Mouse (Mus musculus) lung, postnatal 0 days (tissue): ENCODE results near the gene Cd81. TPM values are rescaled to one million over a fixed set of nuclear protein-coding genes. Genes with fewer than 3 reads are reported as not detected.
A peak's percentile ranks its signal among the peaks of the same experiment; 100 is the strongest.

Experiments used
- ATAC-seq: fragments of 200-750 bp; cut with Nextera tagmentation; 2 replicates; pipeline ENCODE4 v1.8.0; 2017; ENCODE audit warnings: moderate library complexity
- DNase-seq: peaks from one replicate; pipeline ENCODE4 v3.0.0-alpha.2; 2016; ENCODE audit warnings: low spot score
- H3K27ac ChIP-seq: fragments of 300-500 bp; sonication (generic); 2 replicates; pipeline ENCODE4 v1.5.1; 2014; ENCODE audit warnings: antibody characterized with exemption, mild to moderate bottlenecking, low read length, mixed read lengths
- H3K27me3 ChIP-seq: fragments of 300-500 bp; sonication (generic); replicated peaks from 2 replicates; pipeline ENCODE4 v1.6.1; 2014; ENCODE audit warnings: low read length, mixed read lengths; ENCODE audit not compliant: insufficient read depth
- H3K36me3 ChIP-seq: fragments of 300-500 bp; sonication (generic); 2 replicates; pipeline ENCODE4 v1.6.1; 2014; ENCODE audit warnings: low read length, mixed read lengths; ENCODE audit not compliant: insufficient read depth
- H3K4me1 ChIP-seq: fragments of 300-500 bp; sonication (generic); 2 replicates; pipeline ENCODE4 v1.6.1; 2014; ENCODE audit warnings: antibody characterized with exemption, low read depth, low read length, mixed read lengths; ENCODE audit not compliant: insufficient read depth
- H3K4me2 ChIP-seq: fragments of 300-500 bp; sonication (generic); replicated peaks from 2 replicates; pipeline ENCODE4 v1.6.1; 2014; ENCODE audit warnings: low read depth, mild to moderate bottlenecking, low read length, moderate library complexity, mixed read lengths
- H3K4me3 ChIP-seq: fragments of 300-500 bp; sonication (generic); 2 replicates; pipeline ENCODE4 v1.5.1; 2014; ENCODE audit warnings: low read depth, low read length
- H3K9ac ChIP-seq: fragments of 300-500 bp; sonication (generic); replicated peaks from 2 replicates; pipeline ENCODE4 v1.6.1; 2014; ENCODE audit warnings: low read depth, mild to moderate bottlenecking
- H3K9me3 ChIP-seq: fragments of 300-500 bp; sonication (generic); 2 replicates; pipeline ENCODE4 v1.6.1; 2016; ENCODE audit warnings: low read length, mixed read lengths
- CTCF ChIP-seq: IDR thresholded peaks from 2 replicates; pipeline ENCODE4 v1.5.1; 2016; ENCODE audit warnings: antibody characterized with exemption, mild to moderate bottlenecking
- EP300 ChIP-seq: IDR thresholded peaks from 2 replicates; pipeline ENCODE4 v1.6.1; 2016; ENCODE audit warnings: antibody characterized with exemption, mild to moderate bottlenecking, control low read depth
- WGBS: fragments of 180-500 bp; shearing (Covaris S2); extraction: QIAGEN DNeasy Blood & Tissue Kit; methylation state at CpG from one replicate; pipeline ENCODE4 v1.1.7; 2014; 5-methylcytosine and 5-hydroxymethylcytosine counted together
- polyA plus RNA-seq: library from polyadenylated mRNA; unstranded; fragments of >200 nt; fragmentation: Nextera tagmentation; extraction: Ambion mirVana; gene quantifications from 2 replicates; pipeline ENCODE4 v1.2.1, GENCODE M21; 2015

Cd81 gene
- polyA plus RNA-seq, 1 experiment from 2014 or later, result 747 TPM

- Histone ChIP-seq H3K4me1 (no peaks in the 10 kb centered on the region), H3K9ac (no peak overlapping the region), H3K27me3 (no peaks in the 10 kb centered on the region), H3K4me3 (no peak overlapping the region), H3K4me2 (no peak overlapping the region), H3K27ac (no peak overlapping the region), H3K36me3 (no peaks in the 10 kb centered on the region), H3K9me3 (no peaks in the 10 kb centered on the region)
- 67% methylated on average over 4 of the region's 4 CpGs for WGBS
- TF ChIP-seq CTCF (no peak), EP300 (no peak)
- DNase-seq, result no peak
- no peak for ATAC-seq
Observed at GRCm38 (mm10) chr7:143027196-143027595, 25.3 kb upstream of the Cd81 start.

- no peak overlapping the region for H3K27ac ChIP-seq
- peak; percentile 28; the same call in 1 of the 2 replicates for ATAC-seq
Observed at GRCm38 (mm10) chr7:143031816-143032215, 20.7 kb upstream of the Cd81 start.

DNA sequence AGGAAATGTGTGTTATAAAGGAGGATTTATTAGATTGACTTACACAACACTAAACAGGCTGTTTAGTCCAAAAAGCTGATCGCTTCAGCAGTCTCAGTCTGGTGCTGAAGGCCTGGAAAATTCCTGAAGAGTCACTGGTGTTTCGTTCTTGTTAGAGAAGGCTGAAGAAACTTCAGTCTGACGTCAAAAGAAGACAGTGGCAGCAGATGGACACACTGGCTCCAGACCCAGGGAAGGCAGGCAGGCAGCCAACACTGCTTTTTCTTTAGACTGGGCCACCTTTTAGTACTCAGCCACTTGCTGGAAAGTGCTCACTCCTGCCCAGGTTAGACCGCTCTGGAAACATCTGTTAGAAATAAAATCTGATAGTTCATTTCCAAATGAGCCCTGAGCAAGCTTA, 19.0 kb upstream of the Cd81 start:
- WGBS, result 70% methylated on average over 4 of the region's 4 CpGs
- ATAC-seq, result peak; percentile 38
- Histone ChIP-seq H3K4me1 (no peaks in the 10 kb centered on the region; the same call in 1 of the 2 replicates), H3K4me2 (no peak overlapping the region), H3K27ac (no peak overlapping the region), H3K4me3 (no peak overlapping the region), H3K27me3 (no peaks in the 10 kb centered on the region), H3K9ac (no peak overlapping the region), H3K36me3 (no peaks in the 10 kb centered on the region), H3K9me3 (no peaks in the 10 kb centered on the region)
- no peak for TF ChIP-seq EP300
- no peak for TF ChIP-seq CTCF
- peak; percentile 61 for DNase-seq

More at GRCm38 (mm10) chr7:143031816-143032215, 20.7 kb upstream of the Cd81 start:
- no peaks in the 10 kb centered on the region for H3K27me3 ChIP-seq
- H3K4me1 ChIP-seq, result no peaks in the 10 kb centered on the region; the same call in 1 of the 2 replicates
- H3K4me2 ChIP-seq, result no peak overlapping the region
- TF ChIP-seq EP300 (no peak), CTCF (no peak)
- no peak overlapping the region for H3K4me3 ChIP-seq
- WGBS, result 50% methylated on average over 1 of the region's 1 CpGs
- no peaks in the 10 kb centered on the region for H3K9me3 ChIP-seq
- H3K9ac ChIP-seq, result no peak overlapping the region
- DNase-seq, result peak; percentile 55
- H3K36me3 ChIP-seq, result no peaks in the 10 kb centered on the region

DNA sequence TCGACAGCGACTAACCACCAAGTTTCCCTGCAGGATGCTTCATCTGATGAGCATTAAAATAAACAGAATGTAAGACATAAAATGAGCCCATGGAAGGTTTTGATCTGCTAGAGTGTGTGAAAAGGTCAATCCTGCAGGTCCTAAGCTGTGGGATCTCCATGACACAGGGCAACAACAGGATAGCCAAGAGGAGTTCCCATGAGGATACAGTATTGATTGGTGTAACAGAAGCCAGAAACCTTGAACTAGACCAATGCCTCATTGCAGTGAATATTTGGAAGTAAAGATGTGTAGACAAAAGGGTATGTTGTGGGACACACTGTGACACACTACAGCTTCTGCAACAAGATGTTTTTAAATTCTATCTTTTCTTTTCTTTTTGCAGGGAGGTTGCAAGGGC, 18.4 kb upstream of the Cd81 start:
- 98% methylated on average over 2 of the region's 2 CpGs for WGBS
- no peak for TF ChIP-seq EP300
- no peak for TF ChIP-seq CTCF
- ATAC-seq (no peak), DNase-seq (no peak)
- H3K27ac ChIP-seq, result no peak overlapping the region
- H3K9ac ChIP-seq, result no peak overlapping the region
- no peaks in the 10 kb centered on the region; the same call in 1 of the 2 replicates for H3K4me1 ChIP-seq
- no peaks in the 10 kb centered on the region for H3K36me3 ChIP-seq
- H3K27me3 ChIP-seq, result no peaks in the 10 kb centered on the region
- no peaks in the 10 kb centered on the region for H3K9me3 ChIP-seq
- H3K4me3 ChIP-seq, result no peak overlapping the region
- no peak overlapping the region for H3K4me2 ChIP-seq

DNA sequence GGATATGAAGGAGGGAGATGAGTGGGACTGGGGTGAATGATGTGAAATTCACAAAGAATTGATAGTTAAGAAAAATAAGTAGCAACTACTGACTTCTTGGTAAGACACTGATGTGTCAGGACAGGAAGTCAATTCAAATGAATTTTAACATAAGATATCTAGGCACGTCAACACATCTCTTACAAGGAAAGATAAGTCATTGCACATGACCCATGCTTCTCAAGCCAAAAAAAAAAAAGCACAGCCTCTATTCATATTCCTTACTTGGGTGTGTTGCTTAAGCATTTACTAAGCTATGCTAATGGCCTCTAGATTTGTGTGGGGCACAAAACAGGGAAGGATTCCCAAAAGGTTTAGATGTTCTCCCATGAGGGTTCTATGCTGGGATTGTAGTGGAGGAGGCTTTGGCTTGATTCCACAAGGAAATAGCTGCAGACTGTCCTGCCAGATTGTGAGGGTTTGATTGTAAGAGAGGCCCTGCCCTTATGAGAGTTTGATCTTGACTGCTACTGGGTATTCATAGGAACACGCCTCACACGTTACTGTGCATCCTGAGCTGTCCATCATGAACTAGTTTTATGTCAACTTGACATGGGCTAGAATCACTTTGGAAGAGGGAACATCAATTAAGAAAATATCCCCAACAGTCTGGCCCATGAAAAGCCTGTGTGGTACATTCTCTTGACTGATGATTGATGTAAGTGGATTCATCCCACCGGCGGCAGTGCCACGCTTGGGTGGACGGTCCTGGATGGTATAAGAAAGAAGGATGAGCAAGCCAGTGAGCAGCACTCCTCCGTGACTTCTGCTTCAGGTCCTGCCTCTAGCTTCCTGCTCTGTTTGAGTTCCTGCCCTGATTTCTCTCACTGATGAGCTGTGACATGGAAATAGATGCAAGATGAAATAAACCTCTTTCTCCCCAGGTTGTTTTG, 17.8 kb upstream of the Cd81 start:
- Histone ChIP-seq H3K9ac (no peak overlapping the region), H3K27ac (no peak overlapping the region), H3K36me3 (no peaks in the 10 kb centered on the region), H3K9me3 (no peaks in the 10 kb centered on the region), H3K27me3 (no peaks in the 10 kb centered on the region), H3K4me1 (no peaks in the 10 kb centered on the region; the same call in 1 of the 2 replicates), H3K4me3 (no peak overlapping the region), H3K4me2 (no peak overlapping the region)
- TF ChIP-seq EP300, result no peak
- no peak for TF ChIP-seq CTCF
- ATAC-seq, result no peak
- DNase-seq, result no peak
- WGBS, result 84% methylated on average over 8 of the region's 8 CpGs

DNA sequence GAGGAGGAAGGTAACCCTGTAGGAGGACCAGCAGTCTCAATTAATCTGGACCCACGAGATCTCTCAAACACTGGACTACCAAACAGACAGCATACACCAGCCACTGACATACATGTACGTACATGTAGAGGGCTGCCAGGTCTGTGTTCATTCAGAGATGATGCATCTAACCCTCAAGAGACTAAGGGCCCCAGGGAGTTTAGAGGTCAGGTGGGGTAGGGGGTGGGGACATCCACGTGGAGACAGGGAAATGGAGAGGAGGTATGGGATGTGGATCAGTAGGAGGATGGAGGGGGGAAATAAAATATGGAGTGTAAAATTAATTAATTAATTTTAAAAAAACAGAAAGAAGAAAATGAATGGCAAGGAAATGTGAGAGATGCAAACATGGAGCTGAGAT, 15.8 kb upstream of the Cd81 start:
- Histone ChIP-seq H3K27ac (no peak overlapping the region), H3K4me1 (peaks cover 6% of the 10 kb centered on the region; the same call in 1 of the 2 replicates), H3K9ac (no peak overlapping the region), H3K4me2 (no peak overlapping the region), H3K9me3 (no peaks in the 10 kb centered on the region), H3K36me3 (no peaks in the 10 kb centered on the region), H3K4me3 (no peak overlapping the region), H3K27me3 (no peaks in the 10 kb centered on the region)
- WGBS, result 81% methylated on average over 3 of the region's 3 CpGs
- ATAC-seq (no peak), DNase-seq (no peak)
- TF ChIP-seq CTCF (no peak), EP300 (no peak)
